Mouse (Mus musculus) thymus, adult 2 months (tissue): ENCODE data around the gene Phxr2. TPM values are rescaled to one million over a fixed set of nuclear protein-coding genes. Genes with fewer than 3 reads are reported as not detected.

ENCODE experiments used
- DNase-seq: peaks from one replicate; pipeline ENCODE4 v3.0.0; 2021
- H3K27ac ChIP-seq: fragments of 200-500 bp; 2 replicates; pipeline ENCODE4 v1.5.1; 2012; ENCODE audit warnings: low read length, control low read depth; ENCODE audit not compliant: control insufficient read depth, insufficient read depth
- H3K27me3 ChIP-seq: fragments of 200-500 bp; 2 replicates; pipeline ENCODE4 v1.6.1; 2012; ENCODE audit warnings: mild to moderate bottlenecking, low read length, moderate library complexity, mixed read lengths; ENCODE audit not compliant: control insufficient read depth, insufficient read depth
- H3K36me3 ChIP-seq: fragments of 200-500 bp; 2 replicates; pipeline ENCODE4 v1.6.1; 2012; ENCODE audit warnings: mild to moderate bottlenecking, low read length, moderate library complexity; ENCODE audit not compliant: control insufficient read depth, insufficient read depth
- H3K4me1 ChIP-seq: fragments of 200-500 bp; replicated peaks from 2 replicates; pipeline ENCODE4 v1.6.1; 2012; ENCODE audit warnings: low read length; ENCODE audit not compliant: control insufficient read depth, insufficient read depth
- H3K4me3 ChIP-seq: fragments of 200-500 bp; 2 replicates; pipeline ENCODE4 v1.5.1; 2012; ENCODE audit warnings: mild to moderate bottlenecking, low read length, control low read depth, moderate library complexity; ENCODE audit not compliant: control insufficient read depth, insufficient read depth
- CTCF ChIP-seq: fragments of 200-500 bp; IDR thresholded peaks from 2 replicates; pipeline ENCODE4 v1.5.1; 2012; ENCODE audit warnings: mild to moderate bottlenecking, control low read depth, low read length, moderate library complexity, borderline replicate concordance; ENCODE audit not compliant: control insufficient read depth, poor library complexity, insufficient read depth; ENCODE audit errors: extremely low read depth
- POLR2A ChIP-seq: fragments of 200-500 bp; IDR thresholded peaks from 2 replicates; pipeline ENCODE4 v1.6.1; 2012; ENCODE audit warnings: mild to moderate bottlenecking, low read length, control low read depth, moderate library complexity; ENCODE audit not compliant: control insufficient read depth, poor library complexity, insufficient read depth; ENCODE audit errors: extremely low read depth
- WGBS: fragments of 180-500 bp; shearing (Covaris S2); methylation state at CpG from one replicate; pipeline ENCODE4 v1.1.7; 2018; 5-methylcytosine and 5-hydroxymethylcytosine counted together
- polyA plus RNA-seq: library from polyadenylated mRNA; depleted of rRNA; stranded (reverse); fragments of >200 nt; gene quantifications from 2 replicates; pipeline ENCODE4 v1.2.3, GENCODE M21; 2012

Phxr2 gene
- polyA plus RNA-seq, 1 experiment: 0.74 TPM

DNA sequence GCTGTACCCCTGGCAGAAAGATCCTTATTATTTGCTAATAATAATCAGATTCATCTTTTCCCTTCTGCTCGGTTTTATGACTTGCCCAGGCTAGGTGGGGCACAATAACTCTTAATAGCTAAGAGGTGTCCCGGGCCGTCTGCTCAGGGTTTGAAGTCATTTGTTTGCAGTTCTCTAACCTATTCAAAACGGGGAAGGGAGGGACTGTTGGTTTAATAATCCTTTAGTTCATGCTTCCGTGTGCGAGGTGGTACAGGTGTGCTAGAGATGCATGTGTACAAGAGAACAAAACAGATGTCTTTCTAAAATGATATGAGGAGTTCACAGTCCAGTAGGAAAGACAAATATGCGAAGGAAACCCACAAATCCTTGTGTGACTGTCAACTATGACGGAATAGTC is 11.8 kb downstream of the Phxr2 start:
- TF ChIP-seq POLR2A (no peak), CTCF (no peak)
- no peak overlapping the region for H3K27ac ChIP-seq
- WGBS: 95% methylated on average over 8 of the region's 8 CpGs
- no peak for DNase-seq
- H3K36me3 ChIP-seq: no peaks in the 10 kb centered on the region
- H3K27me3 ChIP-seq: no peaks in the 10 kb centered on the region
- no peak overlapping the region for H3K4me3 ChIP-seq
- peaks cover 43% of the 10 kb centered on the region for H3K4me1 ChIP-seq

DNA sequence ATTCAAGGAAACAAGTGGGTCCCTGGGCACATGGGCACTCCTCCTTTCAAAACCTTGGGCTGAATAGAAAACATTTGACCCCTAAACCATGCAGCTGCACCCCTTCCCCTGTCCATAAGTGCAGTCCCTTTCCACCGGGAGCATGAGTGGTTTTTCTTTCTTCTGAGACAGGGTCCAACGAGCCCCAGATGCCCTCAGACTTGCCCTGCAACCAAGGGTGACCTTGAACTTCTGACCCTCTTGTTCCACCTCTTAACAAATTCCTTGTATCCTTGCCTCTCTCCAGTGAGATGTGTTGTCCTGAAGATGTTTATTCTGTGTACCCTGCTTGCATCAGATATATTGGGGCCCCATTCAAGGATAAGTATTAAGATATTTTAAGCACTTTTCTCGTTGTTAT is 12.6 kb downstream of the Phxr2 start:
- no peak for TF ChIP-seq POLR2A
- no peak for DNase-seq
- Histone ChIP-seq H3K27me3 (no peaks in the 10 kb centered on the region), H3K36me3 (no peaks in the 10 kb centered on the region), H3K4me1 (peaks cover 45% of the 10 kb centered on the region), H3K4me3 (no peak overlapping the region), H3K27ac (no peak overlapping the region)
- 82% methylated on average over 3 of the region's 3 CpGs for WGBS

- no peak for TF ChIP-seq POLR2A
- H3K4me1 ChIP-seq: peaks cover 18% of the 10 kb centered on the region
- no peaks in the 10 kb centered on the region for H3K36me3 ChIP-seq
- no peak overlapping the region for H3K27ac ChIP-seq
- no peak for DNase-seq
- 57% methylated on average over 12 of the region's 12 CpGs for WGBS
- H3K27me3 ChIP-seq: no peaks in the 10 kb centered on the region
- H3K4me3 ChIP-seq: peak overlapping the region; percentile 97
Observed at GRCm38 (mm10) chr10:99108431-99108982, 17.6 kb downstream of the Phxr2 start.

- no peaks in the 10 kb centered on the region for H3K36me3 ChIP-seq
- H3K4me1 ChIP-seq: peaks cover 18% of the 10 kb centered on the region
- under 1% methylated on average over 22 of the region's 22 CpGs for WGBS
- H3K27ac ChIP-seq: peak within 1 kb of the TSS; percentile 21
- peak within 1 kb of the TSS; percentile 97 for H3K4me3 ChIP-seq
- peak; percentile 70; the same call in 1 of the 2 replicates for TF ChIP-seq CTCF
- TF ChIP-seq POLR2A: peak; percentile 41; the same call in 1 of the 2 replicates
- no peaks in the 10 kb centered on the region for H3K27me3 ChIP-seq
- DNase-seq: peak; percentile 87
Observed at GRCm38 (mm10) chr10:99107964-99108363, 18.2 kb downstream of the Phxr2 start, which contains the start of gene Galnt4. TSS of gene Galnt4 (plus strand) at chr10:99108159.

- no peaks in the 10 kb centered on the region for H3K36me3 ChIP-seq
- H3K4me3 ChIP-seq: peak within 1 kb of the TSS; percentile 97
- H3K27me3 ChIP-seq: no peaks in the 10 kb centered on the region
- H3K4me1 ChIP-seq: peaks cover 18% of the 10 kb centered on the region
- WGBS: under 1% methylated on average over 105 of the region's 106 CpGs
- peak within 1 kb of the TSS; percentile 69 for H3K27ac ChIP-seq
- TF ChIP-seq POLR2A (0 out of 2 replicates have a peak, but pooled peaks have one; percentile 53), CTCF (peak; percentile 14; the same call in 1 of the 2 replicates)
- DNase-seq: peak; percentile 78
Observed at GRCm38 (mm10) chr10:99106703-99107631, 19.2 kb downstream of the Phxr2 start, which contains the start of gene Poc1b. TSS of gene Poc1b (plus strand) at chr10:99107036.

- peaks cover 16% of the 10 kb centered on the region for H3K4me1 ChIP-seq
- H3K27ac ChIP-seq: peak overlapping the region; percentile 69; the same call in 1 of the 2 replicates
- 26% methylated on average over 8 of the region's 8 CpGs for WGBS
- H3K27me3 ChIP-seq: no peaks in the 10 kb centered on the region
- TF ChIP-seq POLR2A: no peak
- no peak for TF ChIP-seq CTCF
- H3K4me3 ChIP-seq: peak overlapping the region; percentile 97
- no peaks in the 10 kb centered on the region for H3K36me3 ChIP-seq
- no peak for DNase-seq
Observed at GRCm38 (mm10) chr10:99106311-99106702, 19.8 kb downstream of the Phxr2 start.
